Mouse (Mus musculus) forebrain, embryonic 15.5 days (tissue): ENCODE measurements around the gene Ergic1. TPM values are rescaled to one million over a fixed set of nuclear protein-coding genes. Genes with fewer than 3 reads are reported as not detected.
A peak's percentile ranks its signal among the peaks of the same experiment; 100 is the strongest.

Experiments used
- ATAC-seq: fragments of 200-750 bp; cut with Nextera tagmentation; replicated peaks from 2 replicates; pipeline ENCODE4 v1.8.0; 2017; ENCODE audit warnings: mild to moderate bottlenecking, moderate TSS enrichment, moderate library complexity
- H3K27ac ChIP-seq: fragments of 300-500 bp; sonication (generic); replicated peaks from 2 replicates; pipeline ENCODE4 v1.5.1; 2015; ENCODE audit warnings: mild to moderate bottlenecking, inconsistent platforms
- H3K27me3 ChIP-seq: fragments of 300-500 bp; sonication (generic); 2 replicates; pipeline ENCODE4 v1.6.1; 2015; ENCODE audit warnings: inconsistent platforms
- H3K36me3 ChIP-seq: fragments of 300-500 bp; sonication (generic); 2 replicates; pipeline ENCODE4 v1.6.1; 2015; ENCODE audit warnings: mild to moderate bottlenecking, inconsistent platforms
- H3K4me1 ChIP-seq: fragments of 300-500 bp; sonication (generic); 2 replicates; pipeline ENCODE4 v1.6.1; 2015; ENCODE audit warnings: inconsistent platforms
- H3K4me2 ChIP-seq: fragments of 300-500 bp; sonication (generic); replicated peaks from 2 replicates; pipeline ENCODE4 v1.6.1; 2015; ENCODE audit warnings: mild to moderate bottlenecking, inconsistent platforms
- H3K4me3 ChIP-seq: fragments of 300-500 bp; sonication (generic); 2 replicates; pipeline ENCODE4 v1.5.1; 2015; ENCODE audit warnings: mild to moderate bottlenecking, inconsistent platforms
- H3K9ac ChIP-seq: fragments of 300-500 bp; sonication (generic); replicated peaks from 2 replicates; pipeline ENCODE4 v1.6.1; 2015; ENCODE audit warnings: mild to moderate bottlenecking, inconsistent platforms
- H3K9me3 ChIP-seq: fragments of 300-500 bp; sonication (generic); 2 replicates; pipeline ENCODE4 v1.6.1; 2016; ENCODE audit warnings: inconsistent platforms
- WGBS: fragments of 180-500 bp; shearing (Covaris S2); methylation state at CpG from one replicate; pipeline ENCODE4 v1.1.7; 2015; ENCODE audit warnings: mixed read lengths; 5-methylcytosine and 5-hydroxymethylcytosine counted together
- polyA plus RNA-seq: library from polyadenylated mRNA; unstranded; fragments of >200 nt; fragmentation: Nextera tagmentation; extraction: Ambion mirVana; gene quantifications from 2 replicates; pipeline ENCODE4 v1.2.1, GENCODE M21; 2015

The Ergic1 gene
- polyA plus RNA-seq, 1 experiment from 2014 or later = 98.7 TPM

DNA sequence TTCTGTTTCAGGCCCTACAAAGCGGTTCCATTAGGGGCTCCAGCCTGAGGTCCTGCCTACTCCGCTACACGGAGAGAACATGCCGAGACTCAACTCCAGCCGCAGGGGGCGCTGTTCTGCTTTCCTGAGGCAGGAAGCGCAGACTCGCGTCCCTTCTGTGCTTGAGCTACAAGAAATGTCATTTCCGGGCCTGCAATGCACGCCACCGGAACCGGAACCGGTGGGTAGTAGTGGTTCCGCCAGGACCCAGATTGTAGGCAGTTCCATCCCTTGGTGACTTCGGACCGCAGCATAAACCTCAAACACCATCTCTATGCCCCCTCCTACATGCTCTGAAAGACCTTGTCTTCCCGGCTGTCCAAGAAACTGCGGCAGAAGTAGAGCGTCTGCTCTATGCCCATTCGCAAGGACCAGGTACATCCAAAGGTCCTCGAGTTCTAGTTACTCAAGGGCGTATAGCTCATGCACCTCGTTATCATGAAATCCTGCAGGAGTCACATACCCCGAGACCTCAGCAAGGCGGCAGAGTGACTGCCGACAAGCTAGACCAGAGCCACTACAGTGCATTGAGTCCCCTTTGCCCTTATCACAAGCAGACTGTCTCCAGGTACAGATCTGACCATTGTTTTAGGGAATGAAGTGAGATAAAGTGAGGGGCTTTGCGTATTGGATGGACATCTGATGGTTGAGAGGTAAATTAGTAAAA is 101.8 kb downstream of the Ergic1 start, which contains the start of gene Atp6v0e:
Gene Atp6v0e (plus strand): TSS at position 254 of the 706 bp plus-strand sequence.
- 1% methylated on average over 28 of the region's 28 CpGs for WGBS
- ATAC-seq = peak; percentile 91
- Histone ChIP-seq H3K4me2 (peak within 1 kb of the TSS; percentile 96), H3K27ac (peak within 1 kb of the TSS; percentile 52; the same call in 1 of the 2 replicates), H3K36me3 (no peaks in the 10 kb centered on the region), H3K4me3 (peak within 1 kb of the TSS; percentile 78), H3K9ac (peak within 1 kb of the TSS; percentile 75), H3K9me3 (no peaks in the 10 kb centered on the region), H3K27me3 (no peaks in the 10 kb centered on the region), H3K4me1 (peaks cover 22% of the 10 kb centered on the region)

DNA sequence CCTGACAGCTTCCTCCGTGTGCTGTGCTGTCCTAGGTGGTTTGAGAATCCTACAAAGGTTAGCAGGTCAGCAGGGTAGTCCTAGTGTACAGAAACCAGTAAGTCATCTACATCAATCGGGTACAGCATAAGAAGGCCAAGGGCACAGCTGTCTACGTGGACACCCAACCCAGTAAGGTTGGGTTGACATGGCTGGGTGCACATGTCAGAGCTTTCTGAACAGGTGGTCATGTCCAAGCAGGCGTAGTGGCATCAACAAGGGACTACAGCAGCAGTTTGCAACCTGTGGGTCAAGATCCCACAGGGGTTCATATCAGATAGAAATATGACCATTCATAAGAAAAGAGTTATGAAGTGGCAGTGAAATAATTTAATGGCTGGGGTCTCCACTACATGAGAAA is 104.3 kb downstream of the Ergic1 start:
- ATAC-seq = no peak
- H3K4me3 ChIP-seq = no peak overlapping the region
- H3K36me3 ChIP-seq = no peaks in the 10 kb centered on the region
- 83% methylated on average over 4 of the region's 4 CpGs for WGBS
- H3K27ac ChIP-seq = no peak overlapping the region
- no peak overlapping the region for H3K4me2 ChIP-seq
- H3K27me3 ChIP-seq = no peaks in the 10 kb centered on the region
- no peaks in the 10 kb centered on the region for H3K9me3 ChIP-seq
- no peak overlapping the region for H3K9ac ChIP-seq
- H3K4me1 ChIP-seq = peaks cover 12% of the 10 kb centered on the region

DNA sequence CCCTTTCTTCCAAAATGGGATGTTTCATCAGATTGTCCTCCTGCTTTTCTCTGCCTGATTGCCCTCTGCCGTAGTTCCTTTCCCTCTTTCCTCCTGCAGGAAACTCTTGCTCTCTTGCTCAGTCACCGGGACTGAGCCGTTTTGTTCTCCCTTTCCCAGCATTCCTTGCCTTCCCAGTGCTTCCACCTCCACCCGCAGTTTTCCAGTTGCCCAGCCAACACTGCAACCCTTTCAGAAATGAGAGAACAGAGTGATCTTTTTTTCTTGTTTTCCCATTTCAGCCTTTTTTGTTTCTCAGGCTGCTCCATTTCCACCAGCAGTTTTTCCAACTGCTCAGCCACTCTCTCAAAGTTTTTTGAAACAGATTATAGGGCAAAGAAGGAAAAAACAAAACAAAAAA is 110.0 kb downstream of the Ergic1 start:
- no peak overlapping the region for H3K4me3 ChIP-seq
- H3K27me3 ChIP-seq = no peaks in the 10 kb centered on the region
- H3K4me1 ChIP-seq = peaks cover 3% of the 10 kb centered on the region
- no peak for ATAC-seq
- WGBS = 52% methylated on average over 4 of the region's 4 CpGs
- no peaks in the 10 kb centered on the region for H3K36me3 ChIP-seq
- H3K9ac ChIP-seq = no peak overlapping the region
- H3K27ac ChIP-seq = no peak overlapping the region
- no peak overlapping the region for H3K4me2 ChIP-seq
- H3K9me3 ChIP-seq = no peaks in the 10 kb centered on the region

DNA sequence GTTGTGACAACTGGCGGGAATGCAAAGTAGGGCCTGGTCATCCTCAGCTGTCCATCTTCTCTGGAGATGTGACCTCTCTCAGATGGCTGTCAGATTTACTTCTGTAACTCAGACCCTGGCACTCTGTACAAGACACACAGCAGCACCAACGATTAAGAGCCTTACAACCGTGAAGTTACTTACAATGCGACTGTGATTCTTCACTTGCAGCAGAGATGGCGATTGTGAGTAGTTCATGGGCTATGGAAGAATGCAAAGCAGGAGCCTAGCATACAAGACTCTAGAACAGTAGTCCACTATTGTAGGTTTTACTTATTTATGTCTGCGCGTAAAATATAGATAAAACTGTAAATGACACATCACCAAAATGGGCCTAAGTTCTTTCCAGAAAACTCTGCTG is 114.6 kb downstream of the Ergic1 start:
- peak; percentile 62 for ATAC-seq
- Histone ChIP-seq H3K4me1 (peaks cover 30% of the 10 kb centered on the region), H3K9me3 (no peaks in the 10 kb centered on the region), H3K36me3 (0 out of 2 replicates have a peak, but pooled peaks cover under 1% of the 10 kb centered on the region), H3K4me3 (peak overlapping the region; percentile 95), H3K27me3 (no peaks in the 10 kb centered on the region), H3K4me2 (peak overlapping the region; percentile 74), H3K9ac (peak overlapping the region; percentile 83), H3K27ac (peak overlapping the region; percentile 92)
- WGBS = 22% methylated on average over 7 of the region's 7 CpGs

DNA sequence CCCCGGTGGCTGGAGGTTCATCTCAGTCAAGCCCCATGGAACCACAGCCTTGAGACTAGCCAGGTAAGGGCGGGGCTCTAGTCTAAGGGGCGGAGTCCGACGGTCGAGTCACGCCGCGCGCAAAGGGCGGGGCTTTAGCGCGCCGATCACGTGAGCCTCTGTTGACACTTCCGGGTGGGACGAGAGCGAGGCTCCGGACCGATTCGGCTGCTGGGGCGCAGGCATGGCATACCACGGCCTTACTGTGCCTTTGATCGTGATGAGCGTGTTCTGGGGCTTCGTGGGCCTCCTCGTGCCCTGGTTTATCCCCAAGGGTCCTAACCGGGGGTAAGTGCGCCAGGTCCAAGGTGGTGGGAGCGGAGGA is 114.9 kb downstream of the Ergic1 start:
- under 1% methylated on average over 30 of the region's 30 CpGs for WGBS
- Histone ChIP-seq H3K9me3 (no peaks in the 10 kb centered on the region), H3K4me3 (peak overlapping the region; percentile 95), H3K4me1 (peaks cover 30% of the 10 kb centered on the region), H3K27ac (peak overlapping the region; percentile 92), H3K27me3 (no peaks in the 10 kb centered on the region), H3K4me2 (peak overlapping the region; percentile 74), H3K9ac (peak overlapping the region; percentile 83), H3K36me3 (0 out of 2 replicates have a peak, but pooled peaks cover 3% of the 10 kb centered on the region)
- ATAC-seq = peak; percentile 94

DNA sequence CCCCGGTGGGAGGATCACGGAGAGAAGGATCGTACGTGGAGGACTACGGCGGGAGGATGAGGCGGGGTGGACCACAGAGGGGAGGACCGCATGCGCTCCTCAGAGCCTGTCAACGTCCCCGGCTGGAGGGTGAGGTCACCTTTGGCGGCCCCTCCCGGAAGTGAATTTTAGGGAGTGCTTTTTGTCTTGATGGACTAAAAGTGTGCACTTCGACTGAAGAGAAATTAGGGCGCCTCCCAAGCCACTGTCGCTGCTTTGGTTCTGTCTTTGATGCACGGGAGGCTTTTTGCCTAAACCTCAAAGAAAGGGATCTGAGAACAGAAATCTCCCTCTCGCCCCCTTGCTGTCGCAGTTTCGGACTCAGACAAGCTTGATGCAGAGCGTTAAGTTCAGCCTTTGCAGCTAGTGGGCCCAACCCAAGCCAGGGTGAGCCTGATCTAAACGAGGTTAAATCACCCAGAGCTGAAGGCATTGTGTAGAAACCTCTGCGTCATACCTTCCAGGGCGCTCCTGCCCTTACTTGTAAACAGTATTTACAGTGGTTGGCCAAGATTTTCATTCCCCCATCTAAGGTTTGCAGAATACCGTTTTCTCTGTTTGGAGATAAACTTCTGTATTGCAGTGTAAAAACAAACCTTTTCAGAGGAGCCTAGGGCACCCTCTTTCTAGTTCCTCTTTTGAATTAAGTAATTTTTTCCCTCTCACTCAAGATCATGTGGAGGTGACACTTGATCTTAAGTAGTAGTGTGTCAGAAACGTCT is 115.5 kb downstream of the Ergic1 start:
- Histone ChIP-seq H3K27ac (peak overlapping the region; percentile 92), H3K9me3 (no peaks in the 10 kb centered on the region), H3K4me2 (peak overlapping the region; percentile 74), H3K36me3 (0 out of 2 replicates have a peak, but pooled peaks cover 3% of the 10 kb centered on the region), H3K9ac (peak overlapping the region; percentile 83), H3K27me3 (no peaks in the 10 kb centered on the region), H3K4me1 (peaks cover 30% of the 10 kb centered on the region), H3K4me3 (peak overlapping the region; percentile 95)
- peak; percentile 92 for ATAC-seq
- WGBS = 2% methylated on average over 26 of the region's 26 CpGs

DNA sequence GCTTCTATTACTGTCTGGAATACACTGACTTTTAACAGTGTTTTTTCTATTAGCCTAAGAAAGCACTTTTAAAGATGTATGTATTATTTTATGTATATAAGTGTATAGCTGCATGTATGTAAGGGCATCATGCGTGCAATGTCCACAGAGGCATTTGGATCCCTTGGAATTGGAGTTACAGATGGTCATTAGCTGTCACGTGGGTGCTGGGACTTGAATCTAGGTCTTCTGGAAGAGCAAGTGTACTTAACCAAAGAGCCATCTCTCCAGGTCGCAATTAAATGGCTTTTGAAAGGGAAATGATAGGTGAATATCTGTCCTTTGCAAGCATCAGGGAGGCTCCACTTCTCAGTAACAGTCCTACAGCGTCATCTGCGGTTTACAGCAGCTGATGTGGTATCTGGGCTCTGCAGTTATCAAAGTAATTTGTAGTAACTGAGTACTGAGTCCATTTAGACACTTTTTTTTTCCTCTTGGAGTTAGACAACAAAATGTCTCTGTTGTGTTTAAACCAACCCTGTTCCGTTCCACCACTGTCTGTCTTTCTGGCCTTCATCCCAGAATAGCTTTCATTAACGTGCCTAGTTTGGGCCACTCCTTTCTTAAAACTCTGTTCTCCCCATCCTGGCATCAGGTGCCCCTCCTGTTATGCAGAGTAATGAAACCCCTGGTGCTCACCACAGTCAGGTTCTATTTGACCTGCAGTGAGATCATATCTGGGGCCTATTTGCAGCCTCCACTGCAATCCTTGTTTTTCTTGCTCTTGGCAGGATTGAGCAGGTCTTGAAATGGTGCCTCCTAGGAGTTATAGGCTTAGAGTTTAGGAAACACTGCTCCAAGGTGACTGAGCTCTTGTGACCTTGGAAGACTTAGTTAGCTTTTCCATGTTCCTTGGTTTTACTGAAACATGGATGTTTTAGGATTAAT is 116.7 kb downstream of the Ergic1 start:
- H3K27ac ChIP-seq = no peak overlapping the region
- H3K9me3 ChIP-seq = no peaks in the 10 kb centered on the region
- H3K4me3 ChIP-seq = peak overlapping the region; percentile 95
- H3K4me1 ChIP-seq = peaks cover 30% of the 10 kb centered on the region
- WGBS = 78% methylated on average over 7 of the region's 7 CpGs
- ATAC-seq = no peak
- peak overlapping the region; percentile 83; the same call in 1 of the 2 replicates for H3K9ac ChIP-seq
- no peaks in the 10 kb centered on the region for H3K27me3 ChIP-seq
- peak overlapping the region; percentile 74 for H3K4me2 ChIP-seq
- H3K36me3 ChIP-seq = 0 out of 2 replicates have a peak, but pooled peaks cover 5% of the 10 kb centered on the region

DNA sequence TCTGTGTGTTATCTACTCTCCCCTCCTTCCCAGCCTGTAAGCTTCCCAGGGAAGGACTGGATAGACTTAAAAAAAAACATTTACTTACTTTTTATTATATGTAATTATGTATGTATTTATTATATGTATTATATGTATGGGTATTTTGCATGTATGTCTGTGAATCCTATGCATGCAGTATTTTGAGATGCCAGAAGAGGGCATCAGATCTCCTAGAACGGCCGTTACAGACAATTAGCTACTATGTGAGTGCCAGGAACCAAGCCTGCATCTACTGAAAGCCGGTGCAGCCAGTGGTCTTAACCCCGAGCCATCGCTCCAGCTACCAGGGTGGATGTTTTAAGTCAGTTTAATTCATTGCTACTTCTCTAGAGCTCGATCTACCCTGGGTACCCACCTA is 120.0 kb downstream of the Ergic1 start:
- H3K4me2 ChIP-seq = no peak overlapping the region
- ATAC-seq = no peak
- peaks cover 21% of the 10 kb centered on the region for H3K36me3 ChIP-seq
- H3K27ac ChIP-seq = no peak overlapping the region
- no peak overlapping the region for H3K9ac ChIP-seq
- no peak overlapping the region for H3K4me3 ChIP-seq
- H3K4me1 ChIP-seq = peaks cover 27% of the 10 kb centered on the region
- H3K9me3 ChIP-seq = no peaks in the 10 kb centered on the region
- no peaks in the 10 kb centered on the region for H3K27me3 ChIP-seq
- 92% methylated on average over 6 of the region's 6 CpGs for WGBS

DNA sequence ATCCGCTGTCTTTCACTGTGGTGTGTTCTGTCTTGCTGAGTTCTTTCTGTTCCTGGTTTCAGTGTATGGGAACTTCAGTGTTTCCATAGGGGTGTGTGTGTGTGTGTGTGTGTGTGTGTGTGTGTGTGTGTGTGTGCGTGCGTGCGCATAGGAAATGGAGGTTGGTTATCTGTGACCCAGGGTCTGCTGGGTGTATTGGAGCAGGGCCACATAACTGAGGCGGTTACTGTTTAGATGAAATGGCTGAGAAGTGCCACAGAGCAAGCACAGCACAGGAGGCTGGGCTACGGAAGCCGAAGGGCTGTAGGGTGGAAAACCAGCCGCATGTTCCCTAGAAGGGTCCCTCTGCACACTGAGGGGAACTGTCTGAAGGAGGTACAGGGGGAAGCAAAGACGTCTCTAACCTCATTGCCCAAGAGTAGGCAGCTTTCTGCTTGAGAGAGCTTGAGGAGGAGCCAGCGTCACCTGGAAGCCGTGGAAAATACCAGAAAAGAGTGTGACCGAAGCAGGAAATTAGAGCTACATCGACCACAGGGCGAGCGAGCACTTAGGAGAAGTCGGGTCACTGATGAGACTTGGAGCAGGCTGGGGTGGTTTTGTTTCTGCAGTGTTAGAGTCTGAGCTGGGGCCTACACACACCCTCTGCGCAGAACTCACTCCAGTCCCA is 125.2 kb downstream of the Ergic1 start:
- Histone ChIP-seq H3K9ac (no peak overlapping the region), H3K4me2 (no peak overlapping the region), H3K4me3 (no peak overlapping the region), H3K9me3 (no peaks in the 10 kb centered on the region), H3K36me3 (peaks cover 18% of the 10 kb centered on the region), H3K27ac (no peak overlapping the region), H3K4me1 (peaks cover 25% of the 10 kb centered on the region), H3K27me3 (no peaks in the 10 kb centered on the region)
- 91% methylated on average over 17 of the region's 17 CpGs for WGBS
- ATAC-seq = no peak

DNA sequence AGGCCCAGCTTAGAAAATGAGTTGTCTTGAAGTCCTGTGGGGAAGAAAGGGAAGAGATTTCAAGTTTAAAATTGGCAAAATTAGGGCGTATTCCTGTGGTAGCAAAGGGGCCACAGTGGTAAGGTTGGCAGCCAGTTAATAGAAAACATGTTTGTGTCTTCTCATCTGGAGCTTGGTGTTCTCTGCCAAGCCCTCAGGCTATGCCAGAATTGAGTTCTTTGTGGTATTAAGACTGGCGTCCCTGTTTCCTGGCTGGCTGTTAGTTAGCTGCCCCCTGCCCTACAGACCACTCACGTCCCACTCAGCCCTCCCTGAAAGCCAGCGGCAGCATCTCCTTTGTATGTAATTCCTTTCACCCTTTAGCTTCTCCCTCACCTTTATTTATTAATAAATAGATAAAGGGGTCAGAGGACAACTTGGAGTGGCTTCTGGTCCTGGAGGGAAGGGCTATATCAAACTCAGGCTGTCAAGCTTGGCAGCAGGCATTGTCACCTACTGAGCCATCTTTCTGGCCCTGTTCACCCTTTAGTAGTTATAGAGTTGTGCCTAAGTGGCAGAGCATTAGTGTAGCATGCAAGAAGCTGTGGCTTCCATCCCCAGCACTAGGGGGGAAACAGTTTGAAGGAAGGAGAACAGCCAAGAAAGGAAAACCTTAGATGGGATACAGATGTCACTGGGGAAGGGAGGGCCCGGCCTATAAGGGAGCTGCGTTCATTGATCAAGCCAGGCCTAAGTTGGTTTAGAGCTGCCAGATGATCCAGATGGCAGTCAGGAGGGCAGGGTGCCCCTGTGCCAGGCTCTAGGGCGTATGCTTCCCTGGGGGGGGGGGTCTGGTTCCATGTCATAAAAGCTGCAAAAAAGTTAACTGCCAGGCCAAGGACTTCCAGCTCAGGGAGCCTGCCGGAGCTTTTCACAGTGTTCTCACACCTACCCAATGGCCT is 127.8 kb downstream of the Ergic1 start:
- H3K9me3 ChIP-seq = no peaks in the 10 kb centered on the region
- H3K4me1 ChIP-seq = peaks cover 34% of the 10 kb centered on the region
- 44% methylated on average over 8 of the region's 8 CpGs for WGBS
- no peaks in the 10 kb centered on the region for H3K27me3 ChIP-seq
- no peak overlapping the region for H3K4me3 ChIP-seq
- no peak overlapping the region for H3K9ac ChIP-seq
- ATAC-seq = peak; percentile 72; the same call in 1 of the 2 replicates
- H3K27ac ChIP-seq = peak overlapping the region; percentile 79
- peaks cover 8% of the 10 kb centered on the region; the same call in 1 of the 2 replicates for H3K36me3 ChIP-seq
- H3K4me2 ChIP-seq = no peak overlapping the region
